Mouse (Mus musculus) MEL (cell line): ENCODE measurements at regions not wholly inside any gene's neighbourhood (a gene's known extent, or its start where the extent isn't known, plus 50 kb on each side); places are given as distances from the start of the nearest gene placed in this dataset.

ENCODE experiments used
- DNase-seq: peaks from one replicate; pipeline ENCODE4 v3.0.0; 2011; ENCODE audit warnings: low read depth, low spot score
- H3K27ac ChIP-seq: 2 replicates; pipeline ENCODE4 v1.5.1; 2012; ENCODE audit warnings: low read depth, mild to moderate bottlenecking, control low read depth, low read length, moderate library complexity; ENCODE audit not compliant: control insufficient read depth
- H3K27me3 ChIP-seq, 2 experiments: fragments of 150-350 bp in 1 of 2; sonication (generic) in 1 of 2; 2 replicates each; pipeline ENCODE4 v1.6.1; 2012; ENCODE audit warnings: low read length in 2 of 2, mild to moderate bottlenecking in 2 of 2, improper control_type of control experiment in 1 of 2, moderate library complexity in 1 of 2; ENCODE audit not compliant: insufficient read depth in 2 of 2, control insufficient read depth in 1 of 2
- H3K36me3 ChIP-seq, 2 experiments: 2 replicates each; pipeline ENCODE4 v1.6.1; 2012 to 2014; ENCODE audit warnings: low read length in 2 of 2, improper control_type of control experiment in 1 of 2, inconsistent platforms in 1 of 2, mild to moderate bottlenecking in 1 of 2; ENCODE audit not compliant: insufficient read depth in 2 of 2, control insufficient read depth in 1 of 2
- H3K4me1 ChIP-seq, 2 experiments: fragments of 150-350 bp in 1 of 2; sonication (generic) in 1 of 2; 2 replicates each; pipeline ENCODE4 v1.6.1; 2012; ENCODE audit warnings: low read length in 2 of 2, improper control_type of control experiment in 1 of 2, mild to moderate bottlenecking in 1 of 2; ENCODE audit not compliant: insufficient read depth in 2 of 2, control insufficient read depth in 1 of 2
- H3K4me3 ChIP-seq, 2 experiments: fragments of 150-350 bp in 1 of 2; sonication (generic) in 1 of 2; 2 replicates each; pipeline ENCODE4 v1.5.1; 2012; ENCODE audit warnings: low read depth in 2 of 2, low read length in 2 of 2, mild to moderate bottlenecking in 2 of 2, moderate library complexity in 2 of 2, control low read depth in 1 of 2, improper control_type of control experiment in 1 of 2; ENCODE audit not compliant: control insufficient read depth in 1 of 2, insufficient read depth in 1 of 2
- H3K79me2 ChIP-seq: 2 replicates; pipeline ENCODE4 v1.6.1; 2012; ENCODE audit warnings: mild to moderate bottlenecking, low read length, moderate library complexity; ENCODE audit not compliant: control insufficient read depth, poor library complexity, insufficient read depth
- H3K9ac ChIP-seq: 2 replicates; pipeline ENCODE4 v1.6.1; 2012; ENCODE audit warnings: low read depth, mild to moderate bottlenecking, control low read depth, low read length, moderate library complexity; ENCODE audit not compliant: control insufficient read depth, poor library complexity, severe bottlenecking
- H3K9me3 ChIP-seq: fragments of 150-350 bp; sonication (generic); replicated peaks from 2 replicates; pipeline ENCODE4 v1.6.1; 2012; ENCODE audit warnings: mild to moderate bottlenecking, low read length, improper control_type of control experiment, moderate library complexity; ENCODE audit not compliant: insufficient read depth
- BHLHE40 ChIP-seq: IDR thresholded peaks from 2 replicates; pipeline ENCODE4 v1.6.1; 2012; ENCODE audit warnings: low read depth, mild to moderate bottlenecking, inconsistent platforms, low read length, improper control_type of control experiment, borderline replicate concordance
- CHD1 ChIP-seq: IDR thresholded peaks from 2 replicates; pipeline ENCODE4 v1.6.1; 2012; ENCODE audit warnings: low read depth, mild to moderate bottlenecking, inconsistent platforms, low read length, improper control_type of control experiment
- CHD2 ChIP-seq: IDR thresholded peaks from 2 replicates; pipeline ENCODE4 v1.6.1; 2011; ENCODE audit warnings: low read length, improper control_type of control experiment
- ELF1 ChIP-seq: IDR thresholded peaks from 2 replicates; pipeline ENCODE4 v1.6.1; 2014; ENCODE audit warnings: low read depth, mild to moderate bottlenecking, inconsistent platforms, low read length, improper control_type of control experiment, moderate library complexity
- EP300 ChIP-seq, 2 experiments: IDR thresholded peaks; 2 replicates each; pipeline ENCODE4 v1.6.1; 2011; ENCODE audit warnings: improper control_type of control experiment in 2 of 2, low read length in 2 of 2, low read depth in 1 of 2, mild to moderate bottlenecking in 1 of 2
- ETS1 ChIP-seq: IDR thresholded peaks from 2 replicates; pipeline ENCODE4 v1.6.1; 2012; ENCODE audit warnings: low read depth, mild to moderate bottlenecking, inconsistent platforms, low read length, improper control_type of control experiment, moderate library complexity
- GATA1 ChIP-seq: IDR thresholded peaks from 2 replicates; pipeline ENCODE4 v1.6.1; 2011; ENCODE audit warnings: low read depth, low read length, improper control_type of control experiment
- JUND ChIP-seq: IDR thresholded peaks from 2 replicates; pipeline ENCODE4 v1.6.1; 2011; ENCODE audit warnings: low read depth, mild to moderate bottlenecking, improper control_type of control experiment, low read length
- KAT2A ChIP-seq: conservative IDR thresholded peaks from 2 replicates; pipeline ENCODE4 v1.6.1; 2012; ENCODE audit warnings: low read depth, low read length, improper control_type of control experiment, inconsistent platforms
- MAZ ChIP-seq: IDR thresholded peaks from 2 replicates; pipeline ENCODE4 v1.6.1; 2012; ENCODE audit warnings: low read depth, mild to moderate bottlenecking, inconsistent platforms, low read length, improper control_type of control experiment
- MEF2A ChIP-seq: IDR thresholded peaks from 2 replicates; pipeline ENCODE4 v1.6.1; 2014; ENCODE audit warnings: low read depth, mild to moderate bottlenecking, inconsistent platforms, low read length, improper control_type of control experiment; ENCODE audit not compliant: poor library complexity, insufficient replicate concordance, severe bottlenecking; ENCODE audit errors: extremely low read depth
- MYB ChIP-seq: IDR thresholded peaks from 2 replicates; pipeline ENCODE4 v1.6.1; 2011; ENCODE audit warnings: mild to moderate bottlenecking, low read depth, low read length, improper control_type of control experiment
- MYC ChIP-seq: IDR thresholded peaks from 2 replicates; pipeline ENCODE4 v1.6.1; 2011; ENCODE audit warnings: low read depth, mild to moderate bottlenecking, low read length, improper control_type of control experiment, moderate library complexity
- POLR2A ChIP-seq, 2 experiments: IDR thresholded peaks; 2 replicates each; pipeline ENCODE4 v1.6.1; 2011 to 2012; ENCODE audit warnings: low read length in 2 of 2, mild to moderate bottlenecking in 2 of 2, control low read depth in 1 of 2, improper control_type of control experiment in 1 of 2, low read depth in 1 of 2, moderate library complexity in 1 of 2; ENCODE audit not compliant: control insufficient read depth in 1 of 2, insufficient read depth in 1 of 2, poor library complexity in 1 of 2
- POLR2AphosphoS5 ChIP-seq: IDR thresholded peaks from 2 replicates; pipeline ENCODE4 v1.6.1; 2012; ENCODE audit warnings: low read depth, borderline replicate concordance, mild to moderate bottlenecking, inconsistent platforms, low read length, moderate library complexity, mixed read lengths
- RAD21 ChIP-seq: IDR thresholded peaks from 2 replicates; pipeline ENCODE4 v1.6.1; 2011; ENCODE audit warnings: mild to moderate bottlenecking, low read depth, low read length, improper control_type of control experiment
- SIN3A ChIP-seq: IDR thresholded peaks from 2 replicates; pipeline ENCODE4 v1.6.1; 2012; ENCODE audit warnings: low read length, improper control_type of control experiment, inconsistent platforms
- SMC3 ChIP-seq: IDR thresholded peaks from 2 replicates; pipeline ENCODE4 v1.6.1; 2011; ENCODE audit warnings: low read depth, low read length, improper control_type of control experiment
- TAL1 ChIP-seq: IDR thresholded peaks from 2 replicates; pipeline ENCODE4 v1.6.1; 2012; ENCODE audit warnings: mild to moderate bottlenecking, inconsistent platforms, low read length, moderate library complexity, mixed read lengths
- TCF12 ChIP-seq: IDR thresholded peaks from 2 replicates; pipeline ENCODE4 v1.6.1; 2014; ENCODE audit warnings: low read depth, mild to moderate bottlenecking, inconsistent platforms, low read length, improper control_type of control experiment, moderate library complexity
- USF1 ChIP-seq: IDR thresholded peaks from 2 replicates; pipeline ENCODE4 v1.6.1; 2014; ENCODE audit warnings: low read depth, mild to moderate bottlenecking, inconsistent platforms, low read length, improper control_type of control experiment, moderate library complexity
- ZC3H11A ChIP-seq: IDR thresholded peaks from 2 replicates; pipeline ENCODE4 v1.6.1; 2012; ENCODE audit warnings: low read depth, mild to moderate bottlenecking, inconsistent platforms, low read length, improper control_type of control experiment
- ZKSCAN1 ChIP-seq: IDR thresholded peaks from 2 replicates; pipeline ENCODE4 v1.6.1; 2012; ENCODE audit warnings: low read depth, mild to moderate bottlenecking, inconsistent platforms, low read length, improper control_type of control experiment, moderate library complexity
- ZMIZ1 ChIP-seq: IDR thresholded peaks from 2 replicates; pipeline ENCODE4 v1.6.1; 2012; ENCODE audit warnings: low read depth, mild to moderate bottlenecking, inconsistent platforms, low read length, improper control_type of control experiment, moderate library complexity
- ZNF384 ChIP-seq: IDR thresholded peaks from 2 replicates; pipeline ENCODE4 v1.6.1; 2012; ENCODE audit warnings: low read depth, mild to moderate bottlenecking, inconsistent platforms, low read length, improper control_type of control experiment

- Histone ChIP-seq H3K9ac (no peak overlapping the region), H3K27me3 (peaks cover 7 to 17% of the 10 kb centered on the region in 2 experiments; a peak in 3 of 4 replicates), H3K4me3 (no peak overlapping the region), H3K4me1 (no peaks in the 10 kb centered on the region), H3K27ac (no peak overlapping the region), H3K79me2 (no peaks in the 10 kb centered on the region), H3K36me3 (no peaks in the 10 kb centered on the region), H3K9me3 (no peaks in the 10 kb centered on the region)
- DNase-seq, result no peak
- TF ChIP-seq POLR2A (IDR thresholded peaks at IDR 0.05; ENCODE audit: control insufficient read depth in 1 of 2, insufficient read depth in 1 of 2, low read depth in 1 of 2, low read length in 2 of 2, poor library complexity in 1 of 2) (no peak), ZKSCAN1 (no peak), MEF2A (no peak), USF1 (no peak), MYC (no peak), ZC3H11A (no peak), RAD21 (no peak), POLR2AphosphoS5 (no peak), SIN3A (no peak), CHD1 (no peak), ELF1 (no peak), ETS1 (no peak), BHLHE40 (no peak)
Observed at GRCm38 (mm10) chr6:51335314-51335713, 97.2 kb upstream of the Nfe2l3 start.

GRCm38 (mm10) chr6:51339301-51339700 is 93.2 kb upstream of the Nfe2l3 start:
- TF ChIP-seq JUND (no peak), ZNF384 (no peak)
- no peak overlapping the region for H3K9ac ChIP-seq
- no peaks in the 10 kb centered on the region for H3K36me3 ChIP-seq
- H3K27me3 ChIP-seq, result peaks cover 7 to 21% of the 10 kb centered on the region in 2 experiments
- H3K4me3 ChIP-seq, result no peak overlapping the region
- no peak overlapping the region for H3K27ac ChIP-seq
- no peaks in the 10 kb centered on the region for H3K9me3 ChIP-seq
- no peak for DNase-seq
- no peaks in the 10 kb centered on the region for H3K79me2 ChIP-seq
- H3K4me1 ChIP-seq, result no peaks in the 10 kb centered on the region

- H3K9ac ChIP-seq, result no peak overlapping the region
- no peaks in the 10 kb centered on the region for H3K4me1 ChIP-seq
- no peaks in the 10 kb centered on the region for H3K9me3 ChIP-seq
- peaks cover under 1 to 17% of the 10 kb centered on the region in 2 experiments; a peak in 3 of 4 replicates for H3K27me3 ChIP-seq
- TF ChIP-seq ELF1, result no peak
- TF ChIP-seq MYC, result no peak
- TF ChIP-seq MYB, result no peak
- TF ChIP-seq KAT2A, result no peak
- TF ChIP-seq BHLHE40, result no peak
- TF ChIP-seq CHD2, result no peak
- TF ChIP-seq SMC3, result no peak
- no peak for TF ChIP-seq ZMIZ1
- no peak for TF ChIP-seq MAZ
- no peak for TF ChIP-seq GATA1
- no peak for TF ChIP-seq ZKSCAN1
- TF ChIP-seq TCF12, result no peak
- TF ChIP-seq TAL1, result no peak
- no peak for TF ChIP-seq RAD21
- no peak for TF ChIP-seq ZC3H11A
- TF ChIP-seq EP300 (IDR thresholded peaks at IDR 0.05; ENCODE audit: low read depth in 1 of 2, low read length in 2 of 2), result no peak
- DNase-seq, result no peak
- no peak overlapping the region for H3K27ac ChIP-seq
- H3K4me3 ChIP-seq, result no peak overlapping the region
- no peaks in the 10 kb centered on the region for H3K79me2 ChIP-seq
- no peaks in the 10 kb centered on the region for H3K36me3 ChIP-seq
Observed at GRCm38 (mm10) chr6:51347721-51348120, 84.7 kb upstream of the Nfe2l3 start.
